In the genomic region with DNA sequence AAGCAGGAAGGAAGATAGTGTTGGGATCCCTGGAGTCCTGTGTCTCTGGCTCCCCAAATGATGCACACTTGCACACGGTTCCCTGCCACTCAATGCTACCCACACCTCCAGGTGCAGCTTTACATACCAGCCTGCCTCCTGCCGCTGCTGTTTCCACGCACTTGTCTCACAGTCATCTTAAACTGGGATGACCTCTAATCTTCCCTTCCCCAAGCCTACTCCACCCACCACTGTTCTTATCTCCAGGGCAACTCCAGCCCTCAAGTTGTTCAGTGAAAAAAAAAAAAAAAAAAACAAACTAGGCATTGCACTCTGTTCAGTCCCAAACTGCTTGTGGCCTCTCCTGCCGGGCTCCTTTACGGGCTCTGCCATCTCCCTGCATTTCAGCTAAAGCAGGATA, we compare ENCODE assay signal across 8 mouse cellular contexts. TPM values are rescaled to one million over a fixed set of nuclear protein-coding genes. Genes with fewer than 3 reads are reported as not detected.
DNase-seq lines count a peak whose midpoint lies in the region; ATAC-seq lines count a peak whose summit lies in the region.

Gene Tmem131 (minus strand): TSS at position 14 of the 400 bp plus-strand sequence.

- H3K4me3 ChIP-seq in hindbrain, embryonic 11.5 days (ENCODE audit: low read depth, low read length): no peak within 1 kb of the TSS
- H3K4me3 ChIP-seq in hindbrain, embryonic 16.5 days (ENCODE audit: low read length): no peak within 1 kb of the TSS
- no peak within 1 kb of the TSS for H3K4me3 ChIP-seq in forebrain, embryonic 15.5 days
- H3K4me3 ChIP-seq in midbrain, embryonic 12.5 days: no peak within 1 kb of the TSS

- no peaks in the 10 kb centered on the region for H3K9me3 ChIP-seq in hindbrain, embryonic 11.5 days (ENCODE audit: control insufficient read depth, low read length)
- no peaks in the 10 kb centered on the region for H3K9me3 ChIP-seq in hindbrain, embryonic 16.5 days (ENCODE audit: control insufficient read depth, low read length)
- H3K9me3 ChIP-seq in forebrain, embryonic 15.5 days: no peaks in the 10 kb centered on the region
- H3K9me3 ChIP-seq in midbrain, embryonic 12.5 days: no peaks in the 10 kb centered on the region

- WGBS in hindbrain, embryonic 11.5 days: 72% methylated on average over 5 of the region's 5 CpGs
- WGBS in hindbrain, embryonic 16.5 days: 71% methylated on average over 5 of the region's 5 CpGs
- 80% methylated on average over 5 of the region's 5 CpGs for WGBS in forebrain, embryonic 15.5 days
- WGBS in midbrain, embryonic 12.5 days: 62% methylated on average over 5 of the region's 5 CpGs

- H3K27ac ChIP-seq in hindbrain, embryonic 11.5 days (ENCODE audit: low read depth, low read length): no peak within 1 kb of the TSS
- no peak within 1 kb of the TSS for H3K27ac ChIP-seq in hindbrain, embryonic 16.5 days (ENCODE audit: low read depth, low read length)
- no peak within 1 kb of the TSS for H3K27ac ChIP-seq in forebrain, embryonic 15.5 days (replicated peaks)
- no peak within 1 kb of the TSS for H3K27ac ChIP-seq in midbrain, embryonic 12.5 days (replicated peaks)

- H3K4me1 ChIP-seq in hindbrain, embryonic 11.5 days (replicated peaks; ENCODE audit: control insufficient read depth, insufficient read depth, low read length): no peaks in the 10 kb centered on the region
- H3K4me1 ChIP-seq in hindbrain, embryonic 16.5 days (ENCODE audit: control insufficient read depth, insufficient read depth, low read depth, low read length): no peaks in the 10 kb centered on the region
- H3K4me1 ChIP-seq in forebrain, embryonic 15.5 days: peaks cover 5% of the 10 kb centered on the region
- peaks cover 4% of the 10 kb centered on the region; the same call in 1 of the 2 replicates for H3K4me1 ChIP-seq in midbrain, embryonic 12.5 days

- H3K36me3 ChIP-seq in hindbrain, embryonic 11.5 days (ENCODE audit: control insufficient read depth, insufficient read depth, low read length): no peaks in the 10 kb centered on the region
- H3K36me3 ChIP-seq in hindbrain, embryonic 16.5 days (ENCODE audit: control insufficient read depth, insufficient read depth, low read length): no peaks in the 10 kb centered on the region
- no peaks in the 10 kb centered on the region for H3K36me3 ChIP-seq in forebrain, embryonic 15.5 days
- no peaks in the 10 kb centered on the region for H3K36me3 ChIP-seq in midbrain, embryonic 12.5 days

- H3K27me3 ChIP-seq in hindbrain, embryonic 11.5 days (ENCODE audit: control insufficient read depth, insufficient read depth, low read length): no peaks in the 10 kb centered on the region
- no peaks in the 10 kb centered on the region for H3K27me3 ChIP-seq in hindbrain, embryonic 16.5 days (replicated peaks; ENCODE audit: control insufficient read depth, insufficient read depth, low read length)
- no peaks in the 10 kb centered on the region for H3K27me3 ChIP-seq in forebrain, embryonic 15.5 days
- H3K27me3 ChIP-seq in midbrain, embryonic 12.5 days: no peaks in the 10 kb centered on the region

- no peak for DNase-seq in hindbrain, embryonic 11.5 days (ENCODE audit: low spot score)
- peak; percentile 81 for DNase-seq in ZHBTc4 (ENCODE audit: low read depth, low spot score)
- no peak for DNase-seq in layer of hippocampus, postnatal 10 days (ENCODE audit: low spot score in 2 of 2)
- DNase-seq in kidney, postnatal 25 days: no peak
- no peak for DNase-seq in Muller cell, postnatal 12 days (ENCODE audit: inconsistent ontology term)

- no peak for ATAC-seq in hindbrain, embryonic 11.5 days (ENCODE audit: low FRiP score)
- no peak for ATAC-seq in hindbrain, embryonic 16.5 days
- no peak for ATAC-seq in forebrain, embryonic 15.5 days (replicated peaks)
- no peak for ATAC-seq in midbrain, embryonic 12.5 days (ENCODE audit: low FRiP score, low read depth)

- H3K4me2 ChIP-seq in hindbrain, embryonic 11.5 days (replicated peaks; ENCODE audit: low read depth, low read length): no peak within 1 kb of the TSS
- no peak within 1 kb of the TSS for H3K4me2 ChIP-seq in hindbrain, embryonic 16.5 days (ENCODE audit: low read length)
- H3K4me2 ChIP-seq in forebrain, embryonic 15.5 days (replicated peaks): no peak within 1 kb of the TSS
- no peak within 1 kb of the TSS for H3K4me2 ChIP-seq in midbrain, embryonic 12.5 days (replicated peaks)

- H3K9ac ChIP-seq in hindbrain, embryonic 11.5 days (ENCODE audit: low read depth, low read length): no peak within 1 kb of the TSS
- no peak within 1 kb of the TSS for H3K9ac ChIP-seq in hindbrain, embryonic 16.5 days (ENCODE audit: low read depth, low read length)
- no peak within 1 kb of the TSS for H3K9ac ChIP-seq in forebrain, embryonic 15.5 days (replicated peaks)
- H3K9ac ChIP-seq in midbrain, embryonic 12.5 days (replicated peaks): no peak within 1 kb of the TSS

RNA-seq across cellular contexts. Expression of gene Tmem131, which starts in this region (rescaled TPM):
- polyA plus RNA-seq in hindbrain, embryonic 11.5 days (2014; fragmentation: Nextera tagmentation; extraction: Ambion mirVana): 15.9 and 17.9 TPM in 2 replicates
- 10.0 and 12.9 TPM in 2 replicates for polyA plus RNA-seq in hindbrain, embryonic 16.5 days (2015; fragmentation: Nextera tagmentation; extraction: Ambion mirVana)
- polyA plus RNA-seq in forebrain, embryonic 15.5 days (2015; fragmentation: Nextera tagmentation; extraction: Ambion mirVana): 13.0 and 13.2 TPM in 2 replicates
- total RNA-seq in layer of hippocampus, postnatal 10 days (2021): 10 to 100 TPM; 58.1 to 60.5 TPM
- 17.8 and 22.0 TPM in 2 replicates for polyA plus RNA-seq in midbrain, embryonic 12.5 days (2016; fragmentation: Nextera tagmentation; extraction: Ambion mirVana)
